Mouse (Mus musculus) heart, embryonic 14.5 days (tissue): Measurements from ENCODE around the gene 2900011O08Rik. TPM values are rescaled to one million over a fixed set of nuclear protein-coding genes. Genes with fewer than 3 reads are reported as not detected.

Source experiments
- ATAC-seq: fragments of 200-750 bp; cut with Nextera tagmentation; 2 replicates; pipeline ENCODE4 v1.8.0; 2017; ENCODE audit warnings: low read depth, moderate TSS enrichment; ENCODE audit not compliant: insufficient number of reproducible peaks, insufficient read depth, low FRiP score
- H3K27ac ChIP-seq, 2 experiments: fragments of 200-500 bp in 1 of 2; fragments of 300-500 bp in 1 of 2; sonication (generic) in 1 of 2; replicated peaks in 1 of 2; 2 replicates each; pipeline ENCODE4 v1.5.1; 2012 to 2014; ENCODE audit warnings: low read depth in 2 of 2, low read length in 2 of 2, control low read depth in 1 of 2, mild to moderate bottlenecking in 1 of 2, mixed read lengths in 1 of 2; ENCODE audit not compliant: control insufficient read depth in 1 of 2, insufficient read depth in 1 of 2
- H3K27me3 ChIP-seq: fragments of 300-500 bp; sonication (generic); 2 replicates; pipeline ENCODE4 v1.6.1; 2014; ENCODE audit warnings: mild to moderate bottlenecking, low read length, control low read depth; ENCODE audit not compliant: control insufficient read depth, insufficient read depth
- H3K36me3 ChIP-seq: fragments of 300-500 bp; sonication (generic); 2 replicates; pipeline ENCODE4 v1.6.1; 2014; ENCODE audit warnings: mild to moderate bottlenecking, control low read depth, low read length, mixed read lengths; ENCODE audit not compliant: control insufficient read depth, insufficient read depth
- H3K4me1 ChIP-seq, 2 experiments: fragments of 200-500 bp in 1 of 2; fragments of 300-500 bp in 1 of 2; sonication (generic) in 1 of 2; 2 replicates each; pipeline ENCODE4 v1.6.1; 2012 to 2014; ENCODE audit warnings: low read length in 2 of 2, control low read depth in 1 of 2, mixed read lengths in 1 of 2; ENCODE audit not compliant: control insufficient read depth in 2 of 2, insufficient read depth in 2 of 2
- H3K4me2 ChIP-seq: fragments of 300-500 bp; sonication (generic); 2 replicates; pipeline ENCODE4 v1.6.1; 2014; ENCODE audit warnings: mild to moderate bottlenecking, low read length
- H3K4me3 ChIP-seq, 2 experiments: fragments of 200-500 bp in 1 of 2; fragments of 300-500 bp in 1 of 2; sonication (generic) in 1 of 2; 2 replicates each; pipeline ENCODE4 v1.5.1; 2012 to 2014; ENCODE audit warnings: low read length in 2 of 2, mild to moderate bottlenecking in 2 of 2, control low read depth in 1 of 2, low read depth in 1 of 2, moderate library complexity in 1 of 2; ENCODE audit not compliant: control insufficient read depth in 1 of 2, insufficient read depth in 1 of 2
- H3K9ac ChIP-seq: fragments of 300-500 bp; sonication (generic); 2 replicates; pipeline ENCODE4 v1.6.1; 2014; ENCODE audit warnings: mild to moderate bottlenecking, low read length
- H3K9me3 ChIP-seq: fragments of 300-500 bp; sonication (generic); 2 replicates; pipeline ENCODE4 v1.6.1; 2016; ENCODE audit warnings: low read length, control low read depth; ENCODE audit not compliant: control insufficient read depth
- WGBS: fragments of 180-500 bp; shearing (Covaris S2); extraction: QIAGEN DNeasy Blood & Tissue Kit; methylation state at CpG from one replicate; pipeline ENCODE4 v1.1.7; 2014; 5-methylcytosine and 5-hydroxymethylcytosine counted together
- polyA plus RNA-seq: library from polyadenylated mRNA; unstranded; fragments of >200 nt; fragmentation: Nextera tagmentation; extraction: Ambion mirVana; gene quantifications from 2 replicates; pipeline ENCODE4 v1.2.1, GENCODE M21; 2014

Gene 2900011O08Rik
- polyA plus RNA-seq, 1 experiment from 2014 or later, result 0.88 TPM

DNA sequence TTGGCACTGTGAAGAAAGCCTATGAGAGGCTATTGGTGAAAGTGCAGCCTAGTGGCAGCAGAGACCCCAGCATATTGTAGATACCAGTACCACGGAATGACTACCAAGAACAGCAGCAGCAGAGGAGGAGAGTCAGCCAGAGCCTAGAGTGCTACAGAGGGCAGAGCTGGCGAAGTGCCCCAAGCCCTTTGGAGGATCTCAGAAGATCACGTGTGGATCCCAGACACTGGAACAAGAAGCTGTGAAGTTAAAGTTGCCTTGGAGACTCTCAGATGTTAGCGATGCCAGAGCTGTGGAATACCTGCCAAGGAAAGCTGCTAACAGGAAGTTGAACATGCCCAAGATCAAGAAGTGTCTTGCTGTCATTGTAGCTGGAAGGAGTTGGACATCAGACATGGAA lies 18.9 kb downstream of the 2900011O08Rik start:
- Histone ChIP-seq H3K27me3 (peaks cover 4% of the 10 kb centered on the region; the same call in 1 of the 2 replicates), H3K4me3 (no peak overlapping the region), H3K4me2 (no peak overlapping the region), H3K9ac (no peak overlapping the region), H3K4me1 (peaks cover 2% of the 10 kb centered on the region in 2 experiments; a peak in 1 of 4 replicates), H3K36me3 (no peaks in the 10 kb centered on the region), H3K27ac (no peak overlapping the region), H3K9me3 (no peaks in the 10 kb centered on the region)
- WGBS, result 69% methylated on average over 4 of the region's 4 CpGs
- no peak for ATAC-seq

DNA sequence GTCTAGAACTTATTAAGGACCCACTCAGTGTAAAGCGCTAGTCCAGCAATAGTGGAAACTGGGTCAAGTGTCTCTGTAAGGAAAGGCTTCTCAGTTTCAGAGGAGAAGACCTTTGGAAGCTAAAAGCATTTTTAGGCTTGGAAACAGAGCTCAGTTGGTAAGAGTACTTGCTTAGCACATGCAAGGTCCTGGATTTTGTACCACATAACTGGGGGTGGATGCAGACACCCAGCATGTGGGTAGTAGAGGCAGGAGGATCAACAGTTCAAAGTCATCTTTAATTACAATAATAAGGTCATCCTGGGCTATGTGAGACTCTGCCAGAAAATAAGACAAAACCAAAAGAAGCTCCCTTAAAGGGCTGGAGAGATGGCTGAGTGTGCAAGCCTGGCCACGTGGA lies 21.7 kb downstream of the 2900011O08Rik start:
- Histone ChIP-seq H3K4me2 (no peak overlapping the region), H3K9ac (no peak overlapping the region), H3K4me3 (no peak overlapping the region), H3K36me3 (no peaks in the 10 kb centered on the region), H3K27me3 (no peaks in the 10 kb centered on the region), H3K9me3 (no peaks in the 10 kb centered on the region), H3K27ac (no peak overlapping the region), H3K4me1 (peaks cover 0 to 2% of the 10 kb centered on the region in 2 experiments; a peak in 1 of 4 replicates)
- no peak for ATAC-seq
- 75% methylated on average over 2 of the region's 2 CpGs for WGBS

- Histone ChIP-seq H3K36me3 (no peaks in the 10 kb centered on the region), H3K27me3 (no peaks in the 10 kb centered on the region), H3K27ac (no peak overlapping the region), H3K4me2 (no peak overlapping the region), H3K4me3 (no peak overlapping the region), H3K4me1 (peaks cover 0 to under 1% of the 10 kb centered on the region in 2 experiments; a peak in 1 of 4 replicates), H3K9ac (no peak overlapping the region), H3K9me3 (no peaks in the 10 kb centered on the region)
- no peak for ATAC-seq
These were observed 22.3 kb downstream of the 2900011O08Rik start for GRCm38 (mm10) chr16:14008708-14009107.

GRCm38 (mm10) chr16:14009966-14010365 lies 23.6 kb downstream of the 2900011O08Rik start:
- H3K4me3 ChIP-seq, result no peak overlapping the region
- no peaks in the 10 kb centered on the region for H3K4me1 ChIP-seq
- 81% methylated on average over 4 of the region's 4 CpGs for WGBS
- no peaks in the 10 kb centered on the region for H3K36me3 ChIP-seq
- H3K9me3 ChIP-seq, result no peaks in the 10 kb centered on the region
- no peaks in the 10 kb centered on the region for H3K27me3 ChIP-seq
- no peak overlapping the region for H3K4me2 ChIP-seq
- no peak overlapping the region for H3K27ac ChIP-seq
- ATAC-seq, result no peak
- H3K9ac ChIP-seq, result no peak overlapping the region

DNA sequence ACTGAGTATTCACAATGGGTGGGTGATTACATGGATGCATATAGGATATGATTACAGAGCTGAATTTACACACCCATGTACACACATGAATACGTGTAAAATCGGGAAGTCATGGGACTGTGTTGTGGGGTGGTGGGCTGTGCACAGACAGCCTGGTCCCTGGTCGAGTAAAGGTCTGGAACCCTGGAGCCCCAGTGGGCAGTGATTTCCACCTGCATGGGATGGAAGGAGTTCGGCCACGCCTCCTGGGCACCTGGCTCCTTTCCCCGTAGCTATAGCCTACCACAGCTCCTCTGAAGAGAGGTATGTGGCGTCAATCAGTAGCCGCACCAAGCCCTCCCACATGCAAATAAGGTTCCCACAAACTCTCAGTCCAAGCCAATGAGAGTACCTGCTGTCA lies 30.9 kb downstream of the 2900011O08Rik start:
- ATAC-seq, result no peak
- Histone ChIP-seq H3K27me3 (no peaks in the 10 kb centered on the region), H3K4me2 (no peak overlapping the region), H3K27ac (no peak overlapping the region), H3K4me1 (no peaks in the 10 kb centered on the region), H3K36me3 (no peaks in the 10 kb centered on the region), H3K9ac (no peak overlapping the region), H3K4me3 (no peak overlapping the region), H3K9me3 (no peaks in the 10 kb centered on the region)
- 77% methylated on average over 8 of the region's 8 CpGs for WGBS

DNA sequence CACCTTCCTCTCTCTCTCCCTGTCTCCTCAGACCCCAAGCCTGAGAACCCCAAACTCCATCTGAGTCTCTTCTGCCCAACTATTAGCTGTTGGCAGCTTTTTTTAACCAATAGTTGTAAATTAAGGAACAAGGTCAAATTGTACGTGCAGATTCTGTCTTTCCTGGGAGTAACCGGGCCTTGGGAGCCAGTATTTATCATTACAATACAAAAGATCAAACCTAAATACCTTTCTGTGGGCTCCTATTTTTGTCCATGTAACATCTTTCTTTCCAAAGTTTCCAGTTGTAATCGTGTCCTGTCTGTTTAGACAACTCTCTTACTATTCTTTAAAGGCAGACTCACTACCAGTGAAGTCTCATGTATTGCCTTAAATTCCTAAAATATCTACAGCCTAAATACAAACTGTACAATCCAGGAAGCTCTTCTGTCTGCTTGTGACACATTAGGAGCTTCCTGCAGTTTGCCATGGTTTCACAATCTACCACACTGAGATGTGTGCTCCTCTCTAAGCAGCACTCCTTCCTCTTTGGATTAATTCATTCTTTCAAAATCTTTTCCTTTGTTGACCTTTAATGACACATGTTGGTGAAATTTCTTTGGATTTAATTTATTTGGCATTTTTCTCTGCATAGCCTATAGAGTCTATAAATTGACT lies 34.9 kb downstream of the 2900011O08Rik start:
- ATAC-seq, result no peak
- H3K4me3 ChIP-seq, result no peak overlapping the region
- H3K4me1 ChIP-seq, result no peaks in the 10 kb centered on the region
- H3K36me3 ChIP-seq, result no peaks in the 10 kb centered on the region
- 68% methylated on average over 3 of the region's 3 CpGs for WGBS
- no peak overlapping the region for H3K4me2 ChIP-seq
- no peaks in the 10 kb centered on the region for H3K9me3 ChIP-seq
- H3K27ac ChIP-seq, result no peak overlapping the region
- no peaks in the 10 kb centered on the region for H3K27me3 ChIP-seq
- H3K9ac ChIP-seq, result no peak overlapping the region

DNA sequence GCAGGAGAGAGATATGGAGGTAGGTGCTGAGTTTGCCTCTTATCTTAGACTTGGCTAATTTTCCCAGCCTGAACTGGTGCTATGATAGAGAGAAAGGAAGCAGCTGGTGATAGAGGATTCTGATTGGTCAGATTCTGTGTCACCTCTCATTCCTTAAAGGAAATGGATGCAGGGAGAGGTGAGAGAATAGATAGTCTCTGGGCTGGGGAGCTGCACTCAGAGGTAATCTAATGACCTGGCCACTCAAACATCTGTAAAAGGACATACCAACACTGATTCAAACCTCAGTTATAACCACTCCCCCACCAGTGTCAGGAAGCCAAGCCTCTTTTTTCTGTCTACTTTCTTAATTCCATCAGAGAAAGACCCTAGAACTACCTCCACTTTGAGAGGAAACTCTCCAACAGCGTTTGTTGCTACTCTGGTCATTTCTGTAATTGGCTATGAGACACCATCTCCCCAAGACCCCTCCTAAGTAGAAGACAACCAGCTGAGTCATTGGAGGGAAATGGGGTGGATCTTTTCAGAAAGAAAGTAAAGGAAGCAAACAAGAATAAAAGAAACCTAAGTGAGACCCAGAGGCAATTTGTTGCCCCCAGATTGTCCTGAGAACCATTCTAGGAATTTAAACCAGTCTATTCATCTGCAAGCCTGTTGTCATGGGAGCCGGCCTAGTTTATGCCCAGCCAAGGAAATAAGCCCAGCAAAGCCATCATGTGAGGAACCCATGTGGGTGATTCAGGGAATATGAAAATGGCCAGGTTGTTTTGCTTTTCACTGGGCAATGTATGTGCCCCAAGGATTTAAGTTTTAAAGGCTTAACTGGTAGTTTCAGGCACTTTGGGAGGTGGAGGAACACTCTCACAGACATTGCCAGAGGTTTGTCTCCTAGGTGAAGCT lies 38.9 kb downstream of the 2900011O08Rik start:
- Histone ChIP-seq H3K27me3 (no peaks in the 10 kb centered on the region), H3K36me3 (no peaks in the 10 kb centered on the region), H3K4me3 (no peak overlapping the region), H3K4me2 (no peak overlapping the region), H3K27ac (no peak overlapping the region), H3K4me1 (no peaks in the 10 kb centered on the region), H3K9ac (no peak overlapping the region), H3K9me3 (no peaks in the 10 kb centered on the region)
- WGBS, result 54% methylated on average over 2 of the region's 2 CpGs
- ATAC-seq, result 0 out of 2 replicates have a peak, but pooled peaks have one; percentile 31
